Mouse (Mus musculus): ENCODE results near the gene 2310007B03Rik.

- no peak for TF ChIP-seq CTCF (IDR thresholded peaks at IDR 0.05; ENCODE audit: control insufficient read depth, insufficient read depth, insufficient replicate concordance, low read depth, low read length)
- no peak for TF ChIP-seq POLR2A (IDR thresholded peaks at IDR 0.05; ENCODE audit: control insufficient read depth, low read depth, low read length)
Measured at GRCm38 (mm10) chr1:93118816-93119215, 41.9 kb downstream of the 2310007B03Rik start.

All from testis, adult 2 months (tissue).